Mouse (Mus musculus): ENCODE measurements at regions not wholly inside any gene's neighbourhood (a gene's known extent, or its start where the extent isn't known, plus 50 kb on each side); places are given as distances from the start of the nearest gene placed in this dataset.

GRCm38 (mm10) chr4:12671399-12671798, 499.6 kb upstream of the Fam92a start:
- no peaks in the 10 kb centered on the region for H3K36me3 ChIP-seq (ENCODE audit: control insufficient read depth, insufficient read depth, low read length, poor library complexity, severe bottlenecking)
- H3K27me3 ChIP-seq (ENCODE audit: control insufficient read depth, insufficient read depth, low read length, poor library complexity, severe bottlenecking), result no peaks in the 10 kb centered on the region
- DNase-seq (ENCODE audit: low read depth, low spot score), result no peak

GRCm38 (mm10) chr4:12663176-12663575, 491.4 kb upstream of the Fam92a start:
- Histone ChIP-seq H3K36me3 (ENCODE audit: control insufficient read depth, insufficient read depth, low read length, poor library complexity, severe bottlenecking) (no peaks in the 10 kb centered on the region), H3K27me3 (ENCODE audit: control insufficient read depth, insufficient read depth, low read length, poor library complexity, severe bottlenecking) (no peaks in the 10 kb centered on the region)
- no peak for DNase-seq (ENCODE audit: low read depth, low spot score)

- Histone ChIP-seq H3K36me3 (ENCODE audit: control insufficient read depth, insufficient read depth, low read length, poor library complexity, severe bottlenecking) (no peaks in the 10 kb centered on the region), H3K27me3 (ENCODE audit: control insufficient read depth, insufficient read depth, low read length, poor library complexity, severe bottlenecking) (no peaks in the 10 kb centered on the region)
- DNase-seq (ENCODE audit: low read depth, low spot score), result no peak
These were observed 490.9 kb upstream of the Fam92a start for GRCm38 (mm10) chr4:12662683-12663082.

- H3K36me3 ChIP-seq (ENCODE audit: control insufficient read depth, insufficient read depth, low read length, poor library complexity, severe bottlenecking), result no peaks in the 10 kb centered on the region
These were observed 487.3 kb upstream of the Fam92a start for GRCm38 (mm10) chr4:12659084-12659483.

GRCm38 (mm10) chr4:12658594-12658993, 486.8 kb upstream of the Fam92a start:
- Histone ChIP-seq H3K36me3 (ENCODE audit: control insufficient read depth, insufficient read depth, low read length, poor library complexity, severe bottlenecking) (no peaks in the 10 kb centered on the region), H3K27me3 (ENCODE audit: control insufficient read depth, insufficient read depth, low read length, poor library complexity, severe bottlenecking) (no peaks in the 10 kb centered on the region)
- DNase-seq (ENCODE audit: low read depth, low spot score), result no peak

More at GRCm38 (mm10) chr4:12659084-12659483, 487.3 kb upstream of the Fam92a start:
- H3K27me3 ChIP-seq (ENCODE audit: control insufficient read depth, insufficient read depth, low read length, poor library complexity, severe bottlenecking), result no peaks in the 10 kb centered on the region
- no peak for DNase-seq (ENCODE audit: low read depth, low spot score)

- Histone ChIP-seq H3K27me3 (ENCODE audit: control insufficient read depth, insufficient read depth, low read length, poor library complexity, severe bottlenecking) (no peaks in the 10 kb centered on the region), H3K36me3 (ENCODE audit: control insufficient read depth, insufficient read depth, low read length, poor library complexity, severe bottlenecking) (no peaks in the 10 kb centered on the region)
- no peak for DNase-seq (ENCODE audit: low read depth, low spot score)
These were observed 486.0 kb upstream of the Fam92a start for GRCm38 (mm10) chr4:12657820-12658219.

GRCm38 (mm10) chr4:12656924-12657603, 485.2 kb upstream of the Fam92a start:
- no peaks in the 10 kb centered on the region for H3K36me3 ChIP-seq (ENCODE audit: control insufficient read depth, insufficient read depth, low read length, poor library complexity, severe bottlenecking)
- no peak for DNase-seq (ENCODE audit: low read depth, low spot score)
- H3K27me3 ChIP-seq (ENCODE audit: control insufficient read depth, insufficient read depth, low read length, poor library complexity, severe bottlenecking), result no peaks in the 10 kb centered on the region

GRCm38 (mm10) chr4:12655457-12656228, 483.8 kb upstream of the Fam92a start:
- no peak for DNase-seq (ENCODE audit: low read depth, low spot score)
- Histone ChIP-seq H3K36me3 (ENCODE audit: control insufficient read depth, insufficient read depth, low read length, poor library complexity, severe bottlenecking) (no peaks in the 10 kb centered on the region), H3K27me3 (ENCODE audit: control insufficient read depth, insufficient read depth, low read length, poor library complexity, severe bottlenecking) (no peaks in the 10 kb centered on the region)

GRCm38 (mm10) chr4:12654568-12655456, 483.0 kb upstream of the Fam92a start:
- no peaks in the 10 kb centered on the region for H3K27me3 ChIP-seq (ENCODE audit: control insufficient read depth, insufficient read depth, low read length, poor library complexity, severe bottlenecking)
- H3K36me3 ChIP-seq (ENCODE audit: control insufficient read depth, insufficient read depth, low read length, poor library complexity, severe bottlenecking), result no peaks in the 10 kb centered on the region

GRCm38 (mm10) chr4:12647732-12648131, 475.9 kb upstream of the Fam92a start:
- no peaks in the 10 kb centered on the region for H3K36me3 ChIP-seq (ENCODE audit: control insufficient read depth, insufficient read depth, low read length, poor library complexity, severe bottlenecking)
- no peaks in the 10 kb centered on the region for H3K27me3 ChIP-seq (ENCODE audit: control insufficient read depth, insufficient read depth, low read length, poor library complexity, severe bottlenecking)
- DNase-seq (ENCODE audit: low read depth, low spot score), result no peak

More at GRCm38 (mm10) chr4:12654568-12655456, 483.0 kb upstream of the Fam92a start:
- DNase-seq (ENCODE audit: low read depth, low spot score), result no peak

GRCm38 (mm10) chr4:12642525-12642928, 470.7 kb upstream of the Fam92a start:
- H3K27me3 ChIP-seq (ENCODE audit: control insufficient read depth, insufficient read depth, low read length, poor library complexity, severe bottlenecking), result no peaks in the 10 kb centered on the region
- DNase-seq (ENCODE audit: low read depth, low spot score), result no peak
- no peaks in the 10 kb centered on the region for H3K36me3 ChIP-seq (ENCODE audit: control insufficient read depth, insufficient read depth, low read length, poor library complexity, severe bottlenecking)

GRCm38 (mm10) chr4:12629375-12629821, 457.6 kb upstream of the Fam92a start:
- no peaks in the 10 kb centered on the region for H3K36me3 ChIP-seq (ENCODE audit: control insufficient read depth, insufficient read depth, low read length, poor library complexity, severe bottlenecking)
- no peak for DNase-seq (ENCODE audit: low read depth, low spot score)
- H3K27me3 ChIP-seq (ENCODE audit: control insufficient read depth, insufficient read depth, low read length, poor library complexity, severe bottlenecking), result no peaks in the 10 kb centered on the region

GRCm38 (mm10) chr4:12628702-12629374, 457.0 kb upstream of the Fam92a start:
- no peaks in the 10 kb centered on the region for H3K27me3 ChIP-seq (ENCODE audit: control insufficient read depth, insufficient read depth, low read length, poor library complexity, severe bottlenecking)
- H3K36me3 ChIP-seq (ENCODE audit: control insufficient read depth, insufficient read depth, low read length, poor library complexity, severe bottlenecking), result no peaks in the 10 kb centered on the region
- no peak for DNase-seq (ENCODE audit: low read depth, low spot score)

GRCm38 (mm10) chr4:12627158-12627871, 455.5 kb upstream of the Fam92a start:
- Histone ChIP-seq H3K27me3 (ENCODE audit: control insufficient read depth, insufficient read depth, low read length, poor library complexity, severe bottlenecking) (no peaks in the 10 kb centered on the region), H3K36me3 (ENCODE audit: control insufficient read depth, insufficient read depth, low read length, poor library complexity, severe bottlenecking) (no peaks in the 10 kb centered on the region)
- DNase-seq (ENCODE audit: low read depth, low spot score), result no peak

Measured in splenic B cell, adult 2 months (primary cell).